Mouse (Mus musculus): ENCODE data around the gene Mybphl.

Mybphl gene

DNA sequence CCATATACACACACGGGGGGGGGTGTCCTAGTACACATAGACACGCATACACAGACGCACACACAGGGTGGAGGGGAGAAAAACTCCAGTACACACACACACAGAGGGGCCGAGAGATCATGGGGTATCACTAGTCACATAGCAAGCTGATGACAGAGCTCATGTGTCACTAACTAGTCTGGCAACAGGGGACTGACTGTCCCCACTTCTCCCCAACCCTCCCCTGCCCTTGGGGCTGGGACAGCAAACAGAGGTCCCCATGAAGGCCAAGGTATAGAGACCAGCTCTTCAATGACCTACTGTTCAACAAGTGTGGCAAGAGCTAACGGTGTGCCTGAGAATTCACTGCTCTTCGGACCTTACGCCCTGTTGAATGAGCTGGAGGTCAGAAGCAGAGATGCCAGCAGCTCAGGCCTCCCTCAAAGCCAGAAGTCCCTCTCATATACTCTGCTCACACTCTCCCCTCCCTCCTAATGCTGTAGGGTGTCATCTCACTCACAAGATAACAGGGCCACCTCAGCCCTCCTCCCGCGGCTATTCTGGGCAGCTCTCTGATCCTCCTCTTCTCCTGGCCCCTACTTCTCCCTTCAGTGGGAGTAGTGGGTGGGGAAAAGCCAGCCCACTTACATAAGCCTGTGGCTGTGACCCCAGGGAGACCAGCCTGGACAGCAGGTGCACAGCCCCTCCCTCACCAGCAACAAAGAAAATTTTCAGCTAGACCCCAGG, at the start of gene Mybphl:
Mybphl (plus strand) TSS at position 642 of the 726 bp plus-strand sequence.
- DNase-seq = no peak

DNA sequence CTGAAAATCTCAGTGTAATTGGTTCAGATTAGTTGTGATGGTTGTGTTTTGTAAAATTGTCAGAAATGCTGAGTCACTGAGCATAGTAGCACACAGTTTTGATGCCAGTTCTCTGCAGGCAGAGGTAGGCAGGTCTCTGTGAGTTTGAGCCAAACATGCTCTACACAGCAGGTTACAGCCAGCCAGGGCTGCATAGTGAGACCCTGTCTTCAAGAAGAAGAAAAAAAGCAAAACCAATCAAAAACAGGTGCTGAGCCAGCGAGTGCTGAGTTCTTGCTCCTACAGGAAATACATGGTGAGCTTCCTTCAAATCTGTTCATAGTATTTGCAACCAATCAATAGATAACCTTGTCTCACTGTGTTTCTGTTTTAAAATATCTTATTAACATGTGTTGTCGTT, 46.2 kb upstream of the Mybphl start:
- no peak for DNase-seq

DNA sequence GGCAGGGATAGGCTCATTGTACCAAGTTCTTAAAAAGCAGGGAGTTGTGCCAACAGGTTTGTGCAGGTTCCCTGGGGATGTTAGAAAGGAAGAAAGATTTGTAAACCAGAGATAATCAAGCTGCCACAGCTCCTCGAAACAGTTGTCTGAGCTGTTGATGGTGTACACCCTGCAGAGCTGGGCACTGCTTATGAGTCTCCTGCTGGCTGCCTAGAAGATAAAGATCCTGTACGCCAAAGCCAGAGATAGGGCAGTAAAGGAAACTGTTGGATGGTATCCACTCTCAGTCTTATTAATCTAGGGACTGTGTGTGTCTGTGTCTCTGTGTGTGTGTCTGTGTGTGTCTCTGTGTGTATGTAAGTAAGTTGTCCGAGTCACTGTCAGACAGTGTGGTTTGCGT, 43.0 kb upstream of the Mybphl start:
- no peak for DNase-seq

DNA sequence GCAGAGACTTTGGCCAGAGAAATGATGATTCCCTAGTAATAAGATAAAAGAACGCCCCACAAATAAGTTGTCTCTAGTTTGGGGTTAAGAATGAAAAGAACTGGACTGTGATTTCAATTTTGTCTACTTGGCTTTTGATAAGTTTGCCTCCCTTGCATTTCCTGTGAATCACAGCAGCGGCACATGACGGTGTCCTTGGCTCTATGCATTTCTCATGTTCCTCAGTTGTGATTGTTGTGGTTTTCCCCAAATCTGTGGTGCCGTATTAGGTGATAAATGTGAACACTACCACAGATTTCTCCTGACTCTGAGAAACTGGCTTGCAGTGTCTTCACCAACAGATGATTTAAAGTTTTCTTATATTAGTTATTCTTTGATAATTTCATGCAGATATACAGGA, 42.6 kb upstream of the Mybphl start:
- DNase-seq = no peak

DNA sequence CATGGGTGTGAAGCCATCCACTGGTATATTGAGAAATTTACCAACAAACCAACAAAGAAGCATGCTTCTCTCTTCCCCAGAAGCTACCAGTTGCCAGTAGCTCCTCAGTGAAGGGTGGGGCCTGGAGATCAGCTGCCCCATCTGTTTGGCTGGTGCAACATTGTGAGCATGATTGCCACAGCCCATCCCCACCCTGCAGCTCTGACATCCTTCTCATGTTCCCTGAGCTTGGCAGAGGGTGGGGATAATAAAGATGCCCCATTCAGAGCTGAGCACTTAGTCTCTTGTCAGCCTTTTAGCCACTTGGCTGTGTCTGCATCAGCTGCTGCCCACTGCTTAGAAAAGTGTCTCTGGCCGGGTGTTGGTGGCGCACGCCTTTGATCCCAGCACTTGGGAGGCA, 41.7 kb upstream of the Mybphl start:
- DNase-seq = peak; percentile 23

DNA sequence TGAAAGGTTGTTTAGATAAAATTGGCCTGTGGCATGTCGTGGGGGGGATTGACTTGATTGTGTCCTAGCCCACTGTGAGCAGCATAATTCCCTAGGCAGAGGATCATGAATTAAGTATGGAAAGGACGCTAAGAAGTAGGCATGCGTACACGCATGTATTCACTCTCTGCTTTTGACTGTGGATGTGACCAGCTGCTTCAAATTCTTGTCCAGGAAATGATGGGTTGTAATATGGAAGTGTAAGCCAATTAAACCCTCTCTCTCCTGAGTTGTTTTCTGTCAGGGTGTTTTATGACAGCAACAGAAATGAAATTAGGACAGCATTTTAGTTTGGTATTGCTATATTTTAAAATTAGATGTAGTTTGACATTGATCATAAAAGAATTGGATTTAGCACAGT, 39.9 kb upstream of the Mybphl start:
- no peak for DNase-seq

DNA sequence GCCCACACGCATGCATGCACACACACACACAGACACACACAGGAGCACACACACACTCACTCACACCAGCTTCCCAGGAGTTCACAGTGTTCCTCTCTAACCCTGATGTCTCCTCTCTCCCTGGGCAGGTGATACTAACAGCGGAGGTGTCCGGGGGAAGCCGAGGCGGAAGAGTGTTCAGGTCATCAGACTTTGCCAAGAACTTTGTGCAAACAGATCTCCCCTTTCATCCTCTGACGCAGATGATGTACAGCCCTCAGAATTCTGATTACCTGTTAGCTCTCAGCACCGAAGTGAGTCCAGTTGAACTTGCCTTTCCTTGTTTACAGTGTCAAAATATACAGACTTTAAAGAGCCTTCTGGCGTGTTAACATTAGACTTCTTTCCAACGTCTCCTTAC, 39.2 kb upstream of the Mybphl start:
- DNase-seq = no peak

DNA sequence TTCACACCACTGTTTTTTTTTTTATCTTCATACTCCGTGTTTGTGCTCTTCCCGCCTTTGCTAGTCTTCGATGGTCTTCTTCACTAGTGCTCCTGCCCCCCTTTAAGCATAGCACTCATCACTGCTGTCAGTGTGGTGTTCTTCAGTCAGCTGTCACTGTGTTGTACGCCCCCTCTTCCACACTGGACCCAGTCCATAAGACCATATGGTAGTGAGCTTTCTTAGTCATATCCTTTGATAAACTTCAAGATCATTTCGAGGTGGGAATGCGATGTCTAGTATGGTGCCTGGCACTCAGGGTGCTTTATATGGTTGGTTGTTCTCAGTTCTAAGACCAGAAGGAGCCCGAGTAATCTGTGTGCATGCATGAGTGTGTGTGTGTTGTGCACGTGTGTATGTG, 37.4 kb upstream of the Mybphl start:
- DNase-seq = peak; percentile 47

DNA sequence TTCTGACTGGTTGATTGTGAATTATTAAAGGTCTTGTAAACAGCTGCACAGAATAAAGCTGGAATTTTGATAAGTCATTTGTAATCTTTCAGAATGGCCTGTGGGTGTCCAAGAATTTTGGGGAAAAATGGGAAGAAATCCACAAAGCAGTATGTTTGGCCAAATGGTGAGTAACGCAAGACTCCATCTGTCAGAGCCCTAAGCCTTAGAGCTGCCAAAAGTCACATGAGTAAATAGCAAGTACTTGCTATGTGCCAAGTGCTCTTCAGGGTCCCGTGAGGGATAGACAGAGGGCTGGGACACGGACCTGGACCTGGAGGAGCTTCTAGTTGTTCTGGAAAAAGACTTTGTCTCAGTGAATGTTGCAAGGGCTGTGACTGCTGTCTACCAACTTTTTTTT, 36.8 kb upstream of the Mybphl start:
- DNase-seq = peak; percentile 40

DNA sequence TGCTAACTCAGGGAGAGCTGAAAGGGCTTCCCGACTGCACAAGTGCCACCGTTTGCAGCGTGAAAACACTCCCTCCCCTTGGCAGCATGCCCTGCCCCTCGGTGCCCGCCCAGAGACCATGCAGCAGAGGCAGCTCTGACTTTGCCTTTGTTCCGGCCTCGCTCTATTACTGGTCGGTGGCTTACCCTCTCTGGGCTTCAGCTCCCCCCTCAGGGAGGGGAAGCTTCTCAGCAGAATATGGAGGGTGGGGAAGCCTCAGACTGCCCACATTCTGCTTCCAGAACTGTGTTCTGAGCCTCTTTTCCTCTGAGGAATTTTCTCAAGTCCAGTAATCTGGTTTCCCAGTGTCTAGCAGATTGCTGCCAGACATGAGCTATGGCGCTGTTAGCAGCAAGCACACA, 36.3 kb upstream of the Mybphl start:
- DNase-seq = peak; percentile 83

DNA sequence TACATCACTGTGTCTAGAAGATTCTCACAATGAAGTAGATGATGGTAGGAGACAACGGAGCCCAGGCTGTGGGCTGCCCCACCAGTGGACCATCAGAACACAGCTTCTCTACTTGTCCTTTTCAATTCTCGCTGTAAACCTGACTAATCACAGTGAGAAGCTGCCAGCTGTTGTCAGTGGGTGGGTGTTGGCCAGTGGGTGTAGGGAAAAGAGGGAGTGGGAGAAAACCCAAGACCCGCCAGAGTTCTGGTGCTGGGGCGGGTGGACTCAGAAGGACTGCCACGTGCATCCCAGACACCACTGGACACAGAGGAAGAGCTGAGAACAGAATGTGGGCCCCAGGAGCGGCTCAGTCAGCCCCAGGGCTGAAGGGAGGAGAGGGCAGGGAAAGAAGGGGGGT, 33.9 kb upstream of the Mybphl start:
- no peak for DNase-seq

DNA sequence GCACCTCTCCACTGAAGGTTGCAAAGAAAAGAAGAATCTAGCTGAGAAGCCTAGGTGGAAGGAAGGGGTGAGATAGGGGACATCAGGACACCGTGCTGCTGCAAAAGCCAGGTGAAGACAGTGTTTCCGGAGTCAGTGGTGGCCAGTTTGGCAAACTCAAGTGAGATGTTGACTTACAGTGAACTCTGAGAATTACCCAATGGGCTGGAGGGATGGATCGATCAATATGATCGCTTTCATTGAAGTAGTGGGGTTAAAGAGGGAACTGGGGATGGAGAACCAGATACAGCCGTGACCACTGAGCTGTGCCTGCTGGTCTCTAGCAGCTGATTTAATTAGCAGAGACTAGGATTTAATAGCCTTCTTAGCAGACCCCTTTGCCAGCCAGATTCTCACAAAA, 27.8 kb upstream of the Mybphl start:
- DNase-seq = no peak

DNA sequence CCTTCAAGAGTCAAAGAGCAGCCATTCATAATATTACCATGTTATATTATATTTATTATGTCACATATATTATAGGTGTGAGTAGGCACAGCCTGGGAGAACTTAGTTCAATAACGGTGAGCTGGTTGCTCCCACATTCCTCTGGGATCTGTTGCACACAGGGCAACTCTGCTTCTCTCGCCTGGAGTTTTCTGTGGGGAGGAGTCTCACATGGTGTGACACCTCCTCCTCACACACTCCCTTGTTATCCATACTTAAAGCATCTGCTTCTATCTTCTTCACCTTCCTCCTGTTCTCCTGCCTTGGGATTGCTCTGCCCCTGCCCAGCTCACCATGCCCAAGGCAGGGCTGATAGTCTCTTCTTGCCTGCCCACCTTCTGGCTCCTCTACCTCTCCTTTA, 23.7 kb upstream of the Mybphl start:
- DNase-seq = no peak

DNA sequence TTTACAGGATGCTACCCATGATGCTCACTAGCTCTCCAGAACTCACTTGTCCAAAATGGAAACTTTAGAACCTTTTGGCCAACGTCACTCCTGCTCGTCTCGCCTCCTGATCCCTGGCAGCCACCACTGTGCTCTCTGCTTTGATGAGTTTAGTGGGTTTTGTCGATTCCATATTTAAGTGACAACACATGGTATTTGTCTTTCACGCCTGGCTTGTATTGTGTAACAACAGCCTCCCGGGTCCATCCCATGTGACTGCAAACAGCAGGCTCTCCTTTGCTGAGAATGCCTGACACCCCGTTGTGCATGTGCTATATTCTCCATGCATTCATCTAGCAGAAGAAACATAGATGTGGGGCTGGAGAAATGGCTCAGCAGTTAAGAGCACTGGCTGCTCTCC, 22.5 kb upstream of the Mybphl start:
- DNase-seq = peak; percentile 66

DNA sequence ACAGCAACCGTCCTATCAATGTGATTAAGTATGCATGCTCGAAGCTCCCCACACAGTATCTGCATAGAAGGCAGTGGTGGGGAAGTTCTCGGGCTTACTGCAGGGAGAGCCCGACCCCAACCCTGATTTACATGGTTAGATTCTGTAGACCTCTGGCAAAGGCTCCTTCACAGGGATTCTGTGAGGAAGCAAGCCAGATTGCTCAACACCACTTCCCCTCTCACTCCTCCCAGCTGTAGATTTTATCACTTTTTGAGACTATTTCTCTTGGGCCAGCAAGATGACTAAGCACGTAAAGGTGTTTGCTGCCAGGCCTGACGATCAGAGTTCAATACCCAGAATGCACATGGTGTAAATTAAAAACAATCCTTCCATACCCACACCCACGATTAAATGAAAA, 18.9 kb upstream of the Mybphl start:
- no peak for DNase-seq

DNA sequence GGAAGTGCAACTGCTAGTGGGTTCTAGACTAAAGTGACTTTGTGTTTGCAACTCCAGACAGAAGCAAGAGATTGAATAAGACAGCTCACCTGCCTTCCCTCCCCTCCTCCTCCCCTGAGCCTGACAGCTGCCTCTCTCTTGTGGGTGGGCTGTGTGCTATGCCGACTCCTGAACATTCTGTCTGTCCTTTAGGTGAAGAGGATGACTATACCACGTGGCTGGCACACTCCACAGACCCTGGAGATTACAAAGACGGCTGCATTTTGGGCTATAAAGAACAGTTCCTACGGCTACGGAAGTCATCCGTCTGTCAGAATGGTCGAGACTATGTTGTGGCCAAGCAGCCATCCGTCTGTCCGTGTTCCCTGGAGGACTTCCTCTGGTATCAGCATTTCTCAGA, 16.3 kb upstream of the Mybphl start:
- DNase-seq = no peak

DNA sequence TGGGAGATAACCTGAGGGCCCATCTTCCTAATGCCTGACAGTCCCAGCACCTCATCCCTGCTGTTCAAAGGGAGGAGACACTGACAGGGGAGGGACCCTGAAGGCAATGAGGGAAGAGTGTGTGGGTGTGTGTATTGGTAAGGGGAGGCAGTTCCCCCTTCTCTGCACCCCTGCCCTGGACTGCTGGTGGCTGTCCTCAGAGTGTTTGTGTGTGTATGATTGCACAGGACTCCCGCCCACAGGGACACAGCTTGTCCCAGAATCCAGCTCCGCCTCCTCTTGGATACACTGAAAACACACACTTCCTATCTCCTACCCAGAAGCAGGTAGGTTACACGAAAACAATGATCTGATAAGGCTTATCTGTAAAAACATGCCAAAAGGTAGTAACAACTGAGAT, 9.5 kb upstream of the Mybphl start:
- no peak for DNase-seq

DNA sequence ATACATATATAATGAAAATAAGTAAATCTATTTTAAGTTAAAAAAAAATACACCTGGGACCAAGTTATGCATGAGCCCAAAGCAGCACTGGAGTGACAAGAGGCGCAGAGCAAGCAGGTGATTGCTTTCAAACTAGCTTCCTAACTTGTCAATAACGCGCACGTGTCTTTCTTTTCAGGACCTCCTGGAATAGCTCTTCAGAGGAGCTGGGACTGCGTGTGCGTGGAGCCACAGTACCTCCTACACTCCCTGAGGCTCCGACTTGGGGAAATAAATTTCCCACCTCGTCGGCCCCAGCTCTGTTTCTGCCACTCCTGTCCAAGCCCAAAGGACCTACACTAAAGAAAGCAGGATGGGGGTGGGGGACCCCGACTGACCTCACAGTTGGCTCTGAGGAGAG, 7.7 kb upstream of the Mybphl start:
- no peak for DNase-seq

DNA sequence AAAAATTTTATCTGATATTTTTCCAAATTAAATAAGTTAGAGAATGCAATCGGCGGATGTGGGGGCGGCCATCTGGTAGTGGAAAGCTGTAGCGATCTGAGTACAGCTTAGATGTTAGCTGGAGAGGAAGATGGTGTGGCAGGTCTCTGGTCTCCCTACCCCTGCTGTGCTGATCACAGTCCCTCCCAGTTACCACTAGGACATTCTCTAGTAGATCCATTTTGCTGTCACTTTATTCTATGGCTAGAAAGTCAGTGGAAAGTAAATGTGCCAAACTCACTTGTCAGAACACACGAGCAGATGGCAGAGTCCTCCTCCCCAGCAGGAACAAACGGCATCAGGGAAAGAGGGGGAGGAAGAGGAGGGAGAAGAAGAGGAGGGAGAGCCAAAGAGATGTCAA, 6.3 kb upstream of the Mybphl start:
- no peak for DNase-seq

DNA sequence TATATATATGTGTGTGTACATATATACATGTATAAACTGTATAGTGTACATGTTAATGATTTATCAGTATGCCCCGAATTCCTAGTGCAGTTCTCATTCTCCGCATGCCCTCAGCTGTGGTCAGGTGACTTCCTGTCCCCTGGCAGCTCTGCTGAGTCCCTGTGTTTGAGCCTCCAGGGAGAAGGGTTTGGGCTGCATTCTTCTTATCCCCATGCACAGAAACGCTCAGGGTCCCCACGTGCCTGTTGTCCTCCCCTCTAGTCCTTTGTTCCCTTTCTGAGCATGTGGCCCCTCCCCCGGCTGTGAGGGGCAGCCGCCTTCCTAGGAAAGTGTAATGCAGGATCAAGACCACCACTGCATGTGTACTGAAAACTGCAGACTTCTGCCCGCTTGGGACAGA, 3.8 kb upstream of the Mybphl start:
- no peak for DNase-seq

DNA sequence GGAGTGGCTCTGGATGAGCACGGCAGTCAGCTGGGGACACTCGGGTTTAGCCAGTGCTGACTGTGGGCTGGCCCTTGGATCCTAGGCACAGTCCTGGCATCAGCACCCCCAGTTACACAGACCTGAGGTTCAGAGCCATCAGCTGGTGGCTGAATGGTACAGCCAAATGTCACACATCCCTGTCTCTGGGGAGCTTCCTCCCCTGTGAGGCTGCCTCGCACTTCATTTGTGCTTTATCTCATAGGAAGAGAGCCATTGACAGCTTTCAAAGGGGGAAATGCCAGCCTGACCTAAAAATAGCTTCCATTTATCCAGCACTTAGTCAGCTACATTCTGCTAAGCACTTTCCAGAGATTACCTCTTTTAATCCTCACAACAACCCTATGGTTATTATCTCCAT, 1.1 kb upstream of the Mybphl start:
- DNase-seq = no peak

DNA sequence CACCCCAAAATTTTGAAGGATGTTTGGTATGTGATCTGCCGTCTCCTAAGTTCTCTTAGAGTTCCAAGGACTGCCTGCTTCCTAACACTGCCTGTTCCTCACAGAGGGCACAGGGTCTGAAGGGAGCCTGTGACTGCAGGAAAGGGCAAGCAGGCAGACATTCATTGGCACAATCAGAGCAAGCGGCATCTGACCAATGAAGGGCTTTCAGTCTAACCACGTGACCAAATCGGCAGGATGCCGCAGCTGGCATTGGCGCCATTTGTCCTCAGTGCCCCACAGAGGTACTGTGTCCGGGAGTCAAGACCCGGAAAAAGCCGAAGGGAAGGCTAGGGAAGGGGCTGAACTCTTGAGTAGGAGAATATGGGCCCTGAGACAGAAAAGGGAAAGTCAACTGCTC, 2.5 kb downstream of the Mybphl start:
- no peak for DNase-seq

DNA sequence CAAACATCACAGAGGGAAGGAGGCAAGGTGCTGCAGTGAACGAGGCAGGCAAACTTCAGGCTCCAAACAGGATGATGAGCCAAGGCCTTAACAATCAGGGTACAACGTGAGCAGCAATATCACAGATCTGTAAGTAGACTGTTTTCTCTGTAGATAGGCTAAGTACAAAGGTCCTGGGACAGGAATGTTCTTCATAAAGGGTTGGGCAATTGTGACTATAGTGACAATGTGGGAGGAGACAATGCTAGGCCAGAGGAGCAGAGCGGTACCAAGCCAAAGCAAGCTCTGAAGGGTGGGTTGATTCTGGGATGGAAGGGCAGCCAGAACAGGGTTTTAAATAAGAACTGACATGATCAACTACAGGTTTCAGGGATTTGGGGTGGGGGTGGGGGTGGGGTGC, 3.1 kb downstream of the Mybphl start:
- DNase-seq = no peak

DNA sequence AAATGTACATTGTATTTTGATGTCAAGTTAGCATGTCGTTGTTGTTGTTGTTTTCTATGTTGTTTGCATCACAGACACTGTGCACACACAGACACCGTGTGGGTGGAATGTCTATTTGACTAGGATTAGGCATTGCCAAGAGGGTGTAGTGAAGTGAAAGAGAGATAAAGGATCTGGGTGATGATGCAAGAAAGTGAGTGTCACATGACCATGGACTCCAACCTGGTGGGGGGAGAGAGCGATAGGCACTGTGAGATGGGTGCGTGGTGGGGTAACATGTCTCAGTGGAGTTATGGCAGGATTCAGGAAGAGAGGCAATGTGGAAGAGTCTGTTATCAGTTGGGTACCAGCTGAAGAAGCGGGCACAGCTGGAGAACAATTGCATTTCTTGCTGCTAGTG, 4.0 kb downstream of the Mybphl start:
- DNase-seq = no peak

DNA sequence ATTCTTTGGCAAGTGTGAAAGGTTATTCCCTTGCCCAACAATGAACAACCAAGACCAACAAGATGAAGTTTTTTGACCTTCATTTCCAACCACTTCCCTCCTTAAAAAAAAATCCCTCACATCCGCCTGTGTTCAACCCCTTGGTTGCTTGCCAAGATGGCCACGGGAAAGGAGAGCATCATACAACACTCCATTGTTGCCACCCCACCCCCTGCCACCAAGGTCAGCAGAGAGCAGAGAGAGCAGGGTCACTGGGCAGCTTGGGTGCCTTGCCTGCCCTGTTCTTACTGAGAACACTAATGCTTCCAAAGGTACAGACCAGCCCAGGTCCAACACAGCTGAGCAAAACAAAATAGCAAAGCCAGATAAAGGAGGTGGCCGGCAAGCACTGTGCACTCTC, 7.6 kb downstream of the Mybphl start:
- DNase-seq = peak; percentile 22

DNA sequence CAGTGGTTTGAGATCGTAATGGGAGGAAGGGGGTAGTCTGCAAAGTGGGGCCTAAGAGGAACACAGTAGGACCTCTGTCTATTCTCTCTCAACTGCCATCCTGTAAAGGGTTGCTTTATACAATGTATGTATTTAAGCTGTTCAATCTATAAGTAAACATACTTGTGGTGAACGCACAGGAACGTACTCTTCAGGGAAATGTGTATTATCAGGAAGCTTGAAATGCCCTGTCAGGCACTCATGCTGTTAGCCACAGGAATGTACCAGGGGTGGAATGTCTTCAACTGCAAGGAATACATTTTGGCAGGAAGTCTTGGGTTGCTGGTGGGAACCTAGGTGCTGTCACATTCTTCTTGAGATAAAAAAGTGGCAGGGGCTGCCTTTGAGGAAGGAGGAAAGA, 8.0 kb downstream of the Mybphl start:
- DNase-seq = no peak
